Mouse (Mus musculus) kidney, embryonic 14.5 days (tissue): ENCODE data around the gene Kifc1. TPM values are rescaled to one million over a fixed set of nuclear protein-coding genes. Genes with fewer than 3 reads are reported as not detected.
"Not testable (repeated sequence)": the region's sequence is repeated elsewhere in the genome, so short reads cannot be mapped to it uniquely, and the experiment has no call there.

ENCODE experiments used
- ATAC-seq: fragments of 200-750 bp; cut with Nextera tagmentation; 2 replicates; pipeline ENCODE4 v1.8.0; 2017; ENCODE audit warnings: moderate number of reproducible peaks, mild to moderate bottlenecking, moderate TSS enrichment, moderate library complexity; ENCODE audit not compliant: low FRiP score, low TSS enrichment
- H3K27ac ChIP-seq: fragments of 300-500 bp; sonication (generic); 2 replicates; pipeline ENCODE4 v1.5.1; 2014; ENCODE audit warnings: low read depth, mild to moderate bottlenecking, low read length, moderate library complexity, mixed read lengths
- H3K27me3 ChIP-seq: fragments of 300-500 bp; sonication (generic); 2 replicates; pipeline ENCODE4 v1.6.1; 2014; ENCODE audit warnings: mild to moderate bottlenecking, low read length; ENCODE audit not compliant: control insufficient read depth, insufficient read depth
- H3K36me3 ChIP-seq: fragments of 300-500 bp; sonication (generic); 2 replicates; pipeline ENCODE4 v1.6.1; 2014; ENCODE audit warnings: low read length, mixed read lengths; ENCODE audit not compliant: control insufficient read depth, insufficient read depth
- H3K4me1 ChIP-seq: fragments of 300-500 bp; sonication (generic); 2 replicates; pipeline ENCODE4 v1.6.1; 2014; ENCODE audit warnings: low read length, mixed read lengths; ENCODE audit not compliant: control insufficient read depth, insufficient read depth
- H3K4me2 ChIP-seq: fragments of 300-500 bp; sonication (generic); replicated peaks from 2 replicates; pipeline ENCODE4 v1.6.1; 2014; ENCODE audit warnings: low read depth, mild to moderate bottlenecking, low read length
- H3K4me3 ChIP-seq: fragments of 300-500 bp; sonication (generic); 2 replicates; pipeline ENCODE4 v1.5.1; 2014; ENCODE audit warnings: mild to moderate bottlenecking, low read length
- H3K9ac ChIP-seq: fragments of 300-500 bp; sonication (generic); 2 replicates; pipeline ENCODE4 v1.6.1; 2014; ENCODE audit warnings: low read depth, mild to moderate bottlenecking, low read length, moderate library complexity
- H3K9me3 ChIP-seq: fragments of 300-500 bp; sonication (generic); 2 replicates; pipeline ENCODE4 v1.6.1; 2016; ENCODE audit warnings: low read length; ENCODE audit not compliant: control insufficient read depth
- WGBS: fragments of 180-500 bp; shearing (Covaris S2); extraction: QIAGEN DNeasy Blood & Tissue Kit; methylation state at CpG from one replicate; pipeline ENCODE4 v1.1.7; 2014; 5-methylcytosine and 5-hydroxymethylcytosine counted together
- polyA plus RNA-seq: library from polyadenylated mRNA; unstranded; fragments of >200 nt; fragmentation: Nextera tagmentation; extraction: Ambion mirVana; gene quantifications from 2 replicates; pipeline ENCODE4 v1.2.1, GENCODE M21; 2014

The Kifc1 gene
- polyA plus RNA-seq, 1 experiment from 2014 or later = 6.2 TPM

DNA sequence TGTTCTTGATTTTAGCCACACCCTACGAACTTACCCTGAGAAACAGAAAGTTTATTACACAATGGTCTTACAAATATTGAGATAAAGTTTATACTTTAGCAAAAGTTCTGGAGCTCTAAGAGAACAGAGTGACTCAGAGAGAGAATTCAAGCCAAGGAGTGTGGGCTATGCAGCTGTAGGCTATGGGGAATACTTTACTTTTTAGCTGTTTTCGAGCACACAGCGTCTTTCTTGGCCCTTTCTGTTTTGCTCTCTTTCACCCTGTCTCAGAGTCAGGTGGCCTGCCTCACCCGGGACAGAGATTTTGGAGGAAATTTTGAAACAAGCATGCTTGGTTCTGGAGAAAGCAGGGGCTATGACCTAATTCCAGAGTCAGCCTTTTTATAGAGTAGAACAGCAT is 7.7 kb upstream of the Kifc1 start:
- H3K9me3 ChIP-seq, H3K27ac ChIP-seq, H3K27me3 ChIP-seq, H3K4me1 ChIP-seq, ATAC-seq, H3K9ac ChIP-seq, H3K4me2 ChIP-seq, H3K36me3 ChIP-seq, H3K4me3 ChIP-seq: not testable (repeated sequence)
- WGBS = 82% methylated on average over 4 of the region's 4 CpGs

DNA sequence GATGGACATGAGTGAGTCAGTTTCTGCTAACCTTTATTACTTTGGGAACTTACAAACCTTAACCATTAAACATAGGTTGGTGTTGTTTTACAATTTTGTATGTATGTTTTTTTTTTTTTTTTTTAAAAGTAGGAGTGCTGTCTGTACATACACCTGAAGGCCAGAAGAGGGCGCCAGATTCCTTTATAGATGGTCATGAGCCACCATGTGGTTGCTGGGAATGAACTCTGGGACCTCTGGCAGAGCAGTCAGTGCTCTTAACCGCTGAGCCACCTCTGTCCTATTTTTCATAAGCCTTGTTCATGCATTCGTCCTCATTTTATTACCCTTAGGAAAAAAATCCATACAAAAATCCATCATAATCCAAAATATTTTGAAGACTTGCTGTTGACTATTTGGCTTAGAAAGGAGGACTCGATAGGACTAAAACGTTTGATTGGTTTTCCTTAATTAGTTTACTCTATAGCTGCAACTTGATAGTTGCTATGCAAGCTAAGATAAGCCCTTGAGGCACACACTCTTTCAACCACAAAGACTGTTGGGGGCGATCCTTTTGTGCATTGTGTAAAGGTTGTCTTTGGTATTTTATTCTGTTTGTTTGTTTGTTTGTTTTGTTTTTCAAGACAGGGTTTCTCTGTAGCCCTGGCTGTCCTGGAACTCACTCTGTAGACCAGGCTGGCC is 6.8 kb upstream of the Kifc1 start:
- 43% methylated on average over 6 of the region's 6 CpGs for WGBS
- no peak for ATAC-seq
- Histone ChIP-seq H3K36me3 (no peaks in the 10 kb centered on the region), H3K4me2 (no peak overlapping the region), H3K4me3 (no peak overlapping the region), H3K4me1 (no peaks in the 10 kb centered on the region), H3K9ac (no peak overlapping the region), H3K27ac (no peak overlapping the region), H3K9me3 (no peaks in the 10 kb centered on the region), H3K27me3 (no peaks in the 10 kb centered on the region)

DNA sequence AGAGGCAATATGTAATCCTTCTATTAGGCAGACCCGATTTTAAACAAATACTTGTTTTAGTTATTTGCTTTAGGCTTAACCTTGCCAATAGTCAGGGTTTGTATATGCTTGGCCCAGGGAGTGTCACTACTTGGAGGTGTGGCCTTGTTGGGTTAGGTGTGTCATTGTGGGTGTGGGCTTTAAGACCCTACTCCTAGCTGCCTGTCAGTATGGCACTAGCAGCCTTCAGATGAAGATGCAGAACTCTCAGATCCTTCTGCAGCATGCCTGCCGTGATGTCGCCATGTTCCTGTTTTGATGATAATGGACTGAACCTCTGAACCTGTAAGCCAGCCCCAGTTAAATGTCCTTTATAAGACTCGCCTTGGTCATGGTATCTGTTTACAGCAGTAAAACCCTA is 2.5 kb upstream of the Kifc1 start:
- not testable (repeated sequence) for H3K4me1 ChIP-seq, H3K9ac ChIP-seq, H3K4me2 ChIP-seq, ATAC-seq, H3K27ac ChIP-seq, H3K4me3 ChIP-seq, H3K27me3 ChIP-seq, H3K9me3 ChIP-seq, H3K36me3 ChIP-seq
- WGBS = 83% methylated on average over 4 of the region's 4 CpGs

DNA sequence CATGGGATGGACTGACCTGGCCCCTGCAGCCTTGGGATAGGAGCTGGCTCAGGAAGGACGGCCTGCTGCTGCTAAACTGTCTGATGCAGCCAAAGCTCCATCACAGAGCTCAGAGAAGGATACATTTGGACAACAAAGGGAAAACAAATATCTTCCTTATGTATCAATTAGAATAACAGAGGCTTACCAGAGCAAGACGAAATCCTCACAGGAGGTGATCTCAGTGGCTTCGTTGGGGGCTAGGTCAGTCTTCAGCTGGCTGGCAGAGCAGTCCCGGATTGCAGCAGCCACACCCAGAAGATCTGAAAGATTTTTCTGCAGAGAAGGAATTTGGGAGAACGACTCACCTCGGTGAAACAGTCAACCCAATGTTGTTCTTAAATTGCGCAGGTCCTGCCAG is 2.0 kb upstream of the Kifc1 start:
- 23% methylated on average over 7 of the region's 7 CpGs for whole genome bisulfite sequencing
- no peaks in the 10 kb centered on the region for H3K36me3 ChIP-seq
- H3K27me3 ChIP-seq = no peaks in the 10 kb centered on the region
- no peak overlapping the region for H3K4me2 ChIP-seq
- H3K9ac ChIP-seq = no peak overlapping the region
- ATAC-seq = no peak
- H3K4me3 ChIP-seq = no peak overlapping the region
- H3K4me1 ChIP-seq = no peaks in the 10 kb centered on the region
- no peak overlapping the region for H3K27ac ChIP-seq
- H3K9me3 ChIP-seq = no peaks in the 10 kb centered on the region

DNA sequence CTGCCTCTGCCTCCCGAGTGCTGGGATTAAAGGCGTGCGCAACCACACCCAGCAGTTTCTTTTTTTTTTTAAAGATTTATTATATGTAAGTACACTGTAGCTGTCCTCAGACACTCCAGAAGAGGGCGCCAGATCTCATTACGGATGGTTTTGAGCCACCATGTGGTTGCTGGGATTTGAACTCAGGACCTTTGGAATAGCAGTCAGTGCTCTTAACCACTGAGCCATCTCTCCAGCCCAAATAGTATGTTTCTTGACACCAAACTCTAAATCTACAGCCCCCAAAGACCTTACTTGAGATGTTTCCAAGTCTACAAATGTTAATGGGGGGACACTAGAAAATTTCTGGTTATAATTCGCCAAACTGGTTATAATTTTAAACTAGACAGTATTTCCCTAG is 1.4 kb upstream of the Kifc1 start:
- H3K4me2 ChIP-seq, H3K9me3 ChIP-seq, H3K27me3 ChIP-seq, H3K27ac ChIP-seq, H3K36me3 ChIP-seq, H3K9ac ChIP-seq, ATAC-seq, H3K4me3 ChIP-seq, H3K4me1 ChIP-seq: not testable (repeated sequence)
- 73% methylated on average over 6 of the region's 6 CpGs for WGBS

DNA sequence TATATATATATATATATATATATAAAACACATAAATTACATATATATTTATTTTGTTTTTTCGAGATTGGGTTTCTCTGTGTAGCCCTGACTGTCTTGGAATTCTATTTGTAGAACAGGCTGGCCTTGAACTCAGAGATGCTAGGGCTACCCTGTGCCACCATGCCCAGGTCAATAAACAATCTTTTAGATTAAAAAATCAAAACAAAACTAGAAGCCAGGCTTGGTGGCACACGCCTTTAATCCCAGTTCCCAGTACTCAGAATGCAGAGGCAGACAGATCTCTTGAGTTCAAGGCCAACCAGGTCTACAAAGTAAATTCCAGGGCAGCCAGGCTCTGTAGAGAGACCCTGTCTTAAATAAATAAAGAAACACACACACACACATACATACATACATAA is 896 bp upstream of the Kifc1 start:
- WGBS = 69% methylated on average over 2 of the region's 2 CpGs
- Histone ChIP-seq H3K36me3 (peaks cover 2% of the 10 kb centered on the region; the same call in 1 of the 2 replicates), H3K4me3 (no peak overlapping the region), H3K27me3 (no peaks in the 10 kb centered on the region), H3K9me3 (no peaks in the 10 kb centered on the region), H3K4me1 (no peaks in the 10 kb centered on the region), H3K4me2 (no peak overlapping the region), H3K9ac (no peak overlapping the region), H3K27ac (no peak overlapping the region)
- no peak for ATAC-seq

DNA sequence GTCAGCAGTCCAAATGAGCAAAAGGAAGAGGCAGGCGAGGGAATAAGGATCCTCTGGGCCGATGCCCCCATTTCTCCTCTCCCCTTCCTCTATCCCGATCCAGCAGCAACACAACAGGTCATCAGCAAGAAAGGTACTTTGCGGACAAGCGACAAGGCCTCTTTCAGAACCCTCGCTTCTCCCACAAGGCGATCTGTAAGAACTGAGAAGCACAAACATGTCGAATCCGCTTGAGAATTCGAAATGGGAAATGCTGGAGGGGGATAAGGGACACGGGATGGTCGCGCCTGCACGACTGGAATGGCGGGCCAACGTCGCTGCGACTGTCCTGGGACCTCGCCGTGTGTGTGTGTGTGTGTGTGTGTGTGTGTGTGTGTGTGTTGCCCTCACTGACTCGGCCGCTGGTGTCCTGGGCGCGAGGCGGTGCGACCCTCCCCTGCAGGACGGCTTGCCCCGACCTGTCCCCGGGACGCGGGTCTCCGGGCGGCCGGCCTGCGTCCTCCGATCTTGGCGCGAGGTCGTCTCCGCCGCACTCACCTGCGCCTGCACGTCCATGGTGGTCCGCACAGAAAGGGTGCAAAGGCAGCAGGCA is 424 bp downstream of the Kifc1 start:
- H3K9me3 ChIP-seq, ATAC-seq, H3K27ac ChIP-seq, H3K4me1 ChIP-seq, H3K27me3 ChIP-seq: not testable (repeated sequence)
- Histone ChIP-seq H3K36me3 (peaks cover 13% of the 10 kb centered on the region; the same call in 1 of the 2 replicates), H3K4me2 (peak overlapping the region; percentile 54), H3K4me3 (peak overlapping the region; percentile 65), H3K9ac (peak overlapping the region; percentile 70)
- WGBS = 0% methylated on average over 37 of the region's 44 CpGs

DNA sequence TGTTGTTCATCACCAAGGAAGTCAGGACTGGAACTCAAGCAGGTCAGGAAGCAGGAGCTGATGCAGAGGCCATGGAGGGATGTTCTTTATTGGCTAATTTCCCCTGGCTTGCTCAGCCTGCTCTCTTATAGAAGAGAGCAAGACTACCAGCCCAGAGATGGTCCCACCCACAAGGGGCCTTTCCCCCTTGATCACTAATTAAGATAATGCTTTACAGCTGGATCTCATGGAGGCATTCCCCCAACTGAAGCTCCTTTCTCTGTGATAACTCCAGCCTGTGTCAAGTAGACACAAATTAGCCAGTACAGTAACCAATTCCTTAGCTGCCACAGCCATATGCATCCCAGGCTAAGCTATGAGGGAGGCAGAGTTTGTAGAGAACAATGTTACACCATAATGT is 2.2 kb downstream of the Kifc1 start:
- not testable (repeated sequence) for H3K27ac ChIP-seq, H3K4me3 ChIP-seq

DNA sequence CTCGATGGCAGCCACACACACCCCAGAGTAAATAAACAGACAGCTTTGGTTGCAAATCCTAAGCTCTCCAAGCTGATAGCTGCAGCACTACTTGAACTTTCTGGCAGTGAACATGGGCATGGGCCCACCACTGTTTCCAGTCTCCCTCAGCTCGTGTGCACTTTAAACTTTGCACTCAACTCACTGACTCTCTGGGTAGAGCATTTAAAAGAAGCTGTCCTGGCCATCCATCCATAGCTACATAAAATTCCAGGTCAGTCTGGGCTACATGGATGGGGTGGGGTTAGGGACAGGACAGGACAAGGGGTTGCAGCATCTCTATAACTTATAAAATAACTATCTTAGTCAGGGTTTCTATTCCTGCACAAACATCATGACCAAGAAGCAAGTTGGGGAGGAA is 2.7 kb downstream of the Kifc1 start:
- H3K9ac ChIP-seq, H3K9me3 ChIP-seq, ATAC-seq, H3K27ac ChIP-seq, H3K4me2 ChIP-seq, H3K27me3 ChIP-seq, H3K4me3 ChIP-seq, H3K4me1 ChIP-seq: not testable (repeated sequence)
- H3K36me3 ChIP-seq = peaks cover 19% of the 10 kb centered on the region; the same call in 1 of the 2 replicates
- WGBS = 73% methylated on average over 2 of the region's 2 CpGs

More for the DNA sequence above, 2.2 kb downstream of the Kifc1 start:
- Histone ChIP-seq H3K36me3 (peaks cover 16% of the 10 kb centered on the region; the same call in 1 of the 2 replicates), H3K4me2 (peak overlapping the region; percentile 54; the same call in 1 of the 2 replicates)
- not testable (repeated sequence) for ATAC-seq, H3K27me3 ChIP-seq, H3K9me3 ChIP-seq, H3K4me1 ChIP-seq, H3K9ac ChIP-seq
